Mouse (Mus musculus) heart, embryonic 11.5 days (tissue): ENCODE measurements around the gene Pip5k1c. TPM values are rescaled to one million over a fixed set of nuclear protein-coding genes. Genes with fewer than 3 reads are reported as not detected.
A peak's percentile ranks its signal among the peaks of the same experiment; 100 is the strongest.

Experiments
- ATAC-seq: fragments of 200-750 bp; cut with Nextera tagmentation; replicated peaks from 2 replicates; pipeline ENCODE4 v1.8.0; 2017; ENCODE audit warnings: moderate library complexity; ENCODE audit not compliant: insufficient number of reproducible peaks, low FRiP score, low TSS enrichment
- H3K27ac ChIP-seq: fragments of 300-500 bp; sonication (generic); 2 replicates; pipeline ENCODE4 v1.5.1; 2014; ENCODE audit warnings: mild to moderate bottlenecking, low read depth, low read length
- H3K27me3 ChIP-seq: fragments of 300-500 bp; sonication (generic); 2 replicates; pipeline ENCODE4 v1.6.1; 2014; ENCODE audit warnings: mild to moderate bottlenecking, low read length, mixed read lengths; ENCODE audit not compliant: control insufficient read depth, insufficient read depth
- H3K36me3 ChIP-seq: fragments of 300-500 bp; sonication (generic); 2 replicates; pipeline ENCODE4 v1.6.1; 2014; ENCODE audit warnings: mild to moderate bottlenecking, low read length, moderate library complexity, mixed read lengths; ENCODE audit not compliant: control insufficient read depth, insufficient read depth
- H3K4me1 ChIP-seq: fragments of 300-500 bp; sonication (generic); 2 replicates; pipeline ENCODE4 v1.6.1; 2014; ENCODE audit warnings: low read length; ENCODE audit not compliant: control insufficient read depth, insufficient read depth
- H3K4me2 ChIP-seq: fragments of 300-500 bp; sonication (generic); 2 replicates; pipeline ENCODE4 v1.6.1; 2014; ENCODE audit warnings: mild to moderate bottlenecking, moderate library complexity
- H3K4me3 ChIP-seq: fragments of 300-500 bp; sonication (generic); 2 replicates; pipeline ENCODE4 v1.5.1; 2014; ENCODE audit warnings: low read depth, low read length
- H3K9ac ChIP-seq: fragments of 300-500 bp; sonication (generic); 2 replicates; pipeline ENCODE4 v1.6.1; 2014; ENCODE audit warnings: mild to moderate bottlenecking, low read depth, low read length, moderate library complexity
- H3K9me3 ChIP-seq: fragments of 300-500 bp; sonication (generic); replicated peaks from 2 replicates; pipeline ENCODE4 v1.6.1; 2016; ENCODE audit warnings: low read length; ENCODE audit not compliant: control insufficient read depth
- WGBS: fragments of 180-500 bp; shearing (Covaris S2); extraction: QIAGEN DNeasy Blood & Tissue Kit; methylation state at CpG from one replicate; pipeline ENCODE4 v1.1.7; 2014; ENCODE audit not compliant: insufficient replicate concordance; 5-methylcytosine and 5-hydroxymethylcytosine counted together
- polyA plus RNA-seq: library from polyadenylated mRNA; unstranded; fragments of >200 nt; fragmentation: Nextera tagmentation; extraction: Ambion mirVana; gene quantifications from 2 replicates; pipeline ENCODE4 v1.2.1, GENCODE M21; 2014

Gene Pip5k1c
- polyA plus RNA-seq, 1 experiment from 2014 or later: 30.2 TPM

- Histone ChIP-seq H3K9ac (peak within 1 kb of the TSS; percentile 88), H3K4me2 (peak within 1 kb of the TSS; percentile 87), H3K4me3 (peak within 1 kb of the TSS; percentile 96), H3K4me1 (peaks cover 37% of the 10 kb centered on the region), H3K9me3 (no peaks in the 10 kb centered on the region), H3K27me3 (no peaks in the 10 kb centered on the region), H3K36me3 (peaks cover 37% of the 10 kb centered on the region), H3K27ac (peak within 1 kb of the TSS; percentile 85)
- WGBS: under 1% methylated on average over 68 of the region's 68 CpGs
- peak; percentile 90 for ATAC-seq
Measured at GRCm38 (mm10) chr10:81320550-81321347, 28.0 kb downstream of the Pip5k1c start, which contains the start of gene Cactin. TSS of gene Cactin (plus strand) at chr10:81321103.

DNA sequence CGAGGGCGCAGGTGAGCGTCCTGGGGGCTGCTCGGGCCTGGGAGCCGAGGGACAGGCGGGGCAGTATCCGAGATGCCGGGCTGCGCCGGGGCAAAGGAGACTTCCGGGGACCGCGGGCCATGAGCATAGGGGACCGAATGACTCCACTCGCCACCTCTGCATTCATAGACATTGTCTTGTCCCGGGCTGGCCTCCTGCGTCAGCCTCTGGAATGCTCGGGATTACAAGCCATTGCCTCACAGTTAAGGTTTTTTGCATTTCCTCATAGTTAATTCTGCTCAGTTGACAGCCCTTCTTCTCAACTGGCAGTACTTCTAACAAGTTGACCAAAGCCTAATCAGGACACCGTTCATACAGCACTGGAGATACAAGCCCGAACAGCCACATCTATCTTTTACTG lies 28.7 kb downstream of the Pip5k1c start:
- WGBS: 1% methylated on average over 20 of the region's 20 CpGs
- H3K27me3 ChIP-seq: no peaks in the 10 kb centered on the region
- H3K9ac ChIP-seq: peak overlapping the region; percentile 88
- peaks cover 35% of the 10 kb centered on the region for H3K4me1 ChIP-seq
- peaks cover 41% of the 10 kb centered on the region for H3K36me3 ChIP-seq
- ATAC-seq: no peak
- H3K9me3 ChIP-seq: no peaks in the 10 kb centered on the region
- H3K4me2 ChIP-seq: peak overlapping the region; percentile 87
- H3K4me3 ChIP-seq: peak overlapping the region; percentile 96
- peak overlapping the region; percentile 85 for H3K27ac ChIP-seq

- Histone ChIP-seq H3K27ac (no peak overlapping the region), H3K27me3 (no peaks in the 10 kb centered on the region), H3K36me3 (peaks cover 46% of the 10 kb centered on the region), H3K4me1 (peaks cover 37% of the 10 kb centered on the region), H3K4me2 (peak overlapping the region; percentile 87; the same call in 1 of the 2 replicates), H3K9me3 (no peaks in the 10 kb centered on the region), H3K9ac (peak overlapping the region; percentile 34; the same call in 1 of the 2 replicates), H3K4me3 (peak overlapping the region; percentile 96; the same call in 1 of the 2 replicates)
- no peak for ATAC-seq
- 91% methylated on average over 27 of the region's 27 CpGs for WGBS
Measured at GRCm38 (mm10) chr10:81322444-81322843, 29.7 kb downstream of the Pip5k1c start.

- H3K4me1 ChIP-seq: peaks cover 41% of the 10 kb centered on the region
- 90% methylated on average over 23 of the region's 23 CpGs for WGBS
Measured at GRCm38 (mm10) chr10:81323141-81323775, 30.5 kb downstream of the Pip5k1c start.

DNA sequence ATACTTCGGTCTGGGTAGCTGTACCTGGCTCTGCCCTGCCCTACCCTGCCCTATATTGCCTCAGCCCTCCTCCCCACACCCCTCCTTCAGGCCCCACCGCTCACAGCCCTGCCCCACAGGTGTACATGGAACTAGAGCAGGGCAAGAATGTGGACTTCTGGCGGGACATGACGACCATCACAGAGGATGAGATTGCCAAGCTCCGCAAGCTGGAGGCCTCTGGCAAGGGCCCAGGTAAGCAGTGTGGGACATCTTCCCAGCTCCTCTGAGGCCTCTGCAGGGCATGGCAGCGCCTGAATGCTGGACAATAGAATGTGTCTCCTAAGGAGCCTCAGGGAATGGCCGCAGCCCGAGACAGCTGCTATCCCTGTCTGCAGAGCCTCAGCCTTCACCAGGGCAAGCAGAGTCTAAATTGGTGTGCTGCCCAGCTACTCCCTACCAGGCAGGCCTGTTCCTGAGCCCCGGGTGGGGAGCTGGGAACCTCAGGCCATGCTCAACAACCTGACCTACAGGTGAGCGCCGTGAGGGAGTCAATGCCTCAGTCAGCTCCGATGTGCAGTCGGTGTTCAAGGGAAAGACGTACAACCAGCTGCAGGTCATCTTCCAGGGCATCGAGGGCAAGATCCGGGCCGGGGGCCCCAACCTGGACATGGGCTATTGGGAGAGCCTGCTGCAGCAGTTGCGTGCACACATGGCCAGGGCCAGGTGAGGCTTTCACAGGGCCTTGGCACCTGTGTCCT lies 31.2 kb downstream of the Pip5k1c start:
- no peaks in the 10 kb centered on the region for H3K9me3 ChIP-seq
- H3K27me3 ChIP-seq: no peaks in the 10 kb centered on the region
- no peak overlapping the region for H3K9ac ChIP-seq
- H3K36me3 ChIP-seq: peaks cover 46% of the 10 kb centered on the region
- no peak overlapping the region for H3K27ac ChIP-seq
- H3K4me1 ChIP-seq: peaks cover 43% of the 10 kb centered on the region
- WGBS: 94% methylated on average over 18 of the region's 18 CpGs
- no peak overlapping the region for H3K4me2 ChIP-seq
- H3K4me3 ChIP-seq: no peak overlapping the region
- no peak for ATAC-seq

More at GRCm38 (mm10) chr10:81323141-81323775, 30.5 kb downstream of the Pip5k1c start:
- H3K27ac ChIP-seq: no peak overlapping the region
- ATAC-seq: no peak
- no peak overlapping the region for H3K4me3 ChIP-seq
- H3K36me3 ChIP-seq: peaks cover 46% of the 10 kb centered on the region
- H3K9me3 ChIP-seq: no peaks in the 10 kb centered on the region
- H3K9ac ChIP-seq: no peak overlapping the region
- H3K4me2 ChIP-seq: no peak overlapping the region
- no peaks in the 10 kb centered on the region for H3K27me3 ChIP-seq

DNA sequence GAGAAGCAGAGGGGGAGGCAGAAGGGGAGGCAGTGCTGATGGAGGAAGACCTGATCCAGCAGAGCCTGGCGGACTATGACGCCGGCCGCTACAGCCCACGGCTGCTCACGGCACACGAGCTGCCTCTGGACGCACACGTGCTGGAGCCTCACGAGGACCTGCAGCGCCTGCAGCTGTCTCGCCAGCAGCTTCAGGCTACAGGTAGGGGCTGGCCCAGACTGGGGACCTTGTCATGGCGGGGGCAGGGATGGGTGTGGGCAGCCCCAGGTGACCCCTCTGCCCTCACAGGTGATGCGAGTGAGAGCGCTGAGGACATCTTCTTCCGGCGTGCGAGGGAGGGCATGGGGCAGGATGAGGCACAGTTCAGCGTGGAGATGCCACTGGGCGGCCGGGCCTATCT lies 32.4 kb downstream of the Pip5k1c start:
- 94% methylated on average over 21 of the region's 21 CpGs for WGBS
- H3K4me3 ChIP-seq: no peak overlapping the region
- peaks cover 46% of the 10 kb centered on the region for H3K36me3 ChIP-seq
- ATAC-seq: no peak
- no peak overlapping the region for H3K27ac ChIP-seq
- H3K9ac ChIP-seq: no peak overlapping the region
- no peaks in the 10 kb centered on the region for H3K27me3 ChIP-seq
- no peak overlapping the region for H3K4me2 ChIP-seq
- peaks cover 47% of the 10 kb centered on the region for H3K4me1 ChIP-seq
- H3K9me3 ChIP-seq: no peaks in the 10 kb centered on the region

GRCm38 (mm10) chr10:81325781-81326180 lies 33.0 kb downstream of the Pip5k1c start:
- 91% methylated on average over 18 of the region's 18 CpGs for whole genome bisulfite sequencing
- Histone ChIP-seq H3K27me3 (no peaks in the 10 kb centered on the region), H3K36me3 (peaks cover 46% of the 10 kb centered on the region), H3K27ac (no peak overlapping the region), H3K4me3 (no peak overlapping the region), H3K4me1 (peaks cover 52% of the 10 kb centered on the region), H3K4me2 (no peak overlapping the region), H3K9ac (no peak overlapping the region), H3K9me3 (no peaks in the 10 kb centered on the region)
- ATAC-seq: no peak

GRCm38 (mm10) chr10:81326858-81327257 lies 34.1 kb downstream of the Pip5k1c start:
- Histone ChIP-seq H3K9me3 (no peaks in the 10 kb centered on the region), H3K4me1 (peaks cover 52% of the 10 kb centered on the region), H3K36me3 (peaks cover 46% of the 10 kb centered on the region), H3K27me3 (no peaks in the 10 kb centered on the region; the same call in 1 of the 2 replicates), H3K4me2 (no peak overlapping the region; the same call in 1 of the 2 replicates), H3K27ac (peak overlapping the region; percentile 68), H3K9ac (no peak overlapping the region), H3K4me3 (no peak overlapping the region)
- no peak for ATAC-seq
- whole genome bisulfite sequencing: 62% methylated on average over 6 of the region's 6 CpGs
